Mouse (Mus musculus) small intestine, adult 2 months (tissue): ENCODE data around the gene Map2. TPM values are rescaled to one million over a fixed set of nuclear protein-coding genes. Genes with fewer than 3 reads are reported as not detected.

Experiments
- H3K27ac ChIP-seq: fragments of 200-500 bp; 2 replicates; pipeline ENCODE4 v1.5.1; 2012; ENCODE audit warnings: low read depth, low read length, control low read depth, inconsistent platforms; ENCODE audit not compliant: insufficient read depth
- H3K27me3 ChIP-seq: fragments of 200-500 bp; 2 replicates; pipeline ENCODE4 v1.6.1; 2012; ENCODE audit warnings: mild to moderate bottlenecking, moderate library complexity, low read length, inconsistent platforms; ENCODE audit not compliant: control insufficient read depth, insufficient read depth
- H3K36me3 ChIP-seq: fragments of 200-500 bp; 2 replicates; pipeline ENCODE4 v1.6.1; 2012; ENCODE audit warnings: mild to moderate bottlenecking, low read length, control low read depth, inconsistent platforms; ENCODE audit not compliant: control insufficient read depth, insufficient read depth
- H3K4me1 ChIP-seq: fragments of 200-500 bp; 2 replicates; pipeline ENCODE4 v1.6.1; 2012; ENCODE audit warnings: low read length, inconsistent platforms, mixed read lengths; ENCODE audit not compliant: control insufficient read depth, insufficient read depth, insufficient read length
- H3K4me3 ChIP-seq: fragments of 200-500 bp; 2 replicates; pipeline ENCODE4 v1.5.1; 2012; ENCODE audit warnings: low read depth, mild to moderate bottlenecking, control low read depth, inconsistent platforms, low read length, moderate library complexity
- CTCF ChIP-seq: fragments of 200-500 bp; IDR thresholded peaks from 2 replicates; pipeline ENCODE4 v1.5.1; 2012; ENCODE audit warnings: low read depth, mild to moderate bottlenecking, control low read depth, inconsistent platforms, low read length, moderate library complexity, mixed read lengths; ENCODE audit not compliant: insufficient replicate concordance, insufficient read length; ENCODE audit errors: extremely low read depth
- POLR2A ChIP-seq: fragments of 200-500 bp; IDR thresholded peaks from 2 replicates; pipeline ENCODE4 v1.6.1; 2012; ENCODE audit warnings: low read depth, mild to moderate bottlenecking, control low read depth, inconsistent platforms, low read length, moderate library complexity
- WGBS: fragments of 180-500 bp; shearing (Covaris S2); methylation state at CpG from one replicate; pipeline ENCODE4 v1.1.7; 2018; 5-methylcytosine and 5-hydroxymethylcytosine counted together
- polyA plus RNA-seq: library from polyadenylated mRNA; depleted of rRNA; stranded (reverse); fragments of >200 nt; gene quantifications from 2 replicates; pipeline ENCODE4 v1.2.3, GENCODE M21; 2012

Map2 gene
- polyA plus RNA-seq, 1 experiment = 1.3 TPM

DNA sequence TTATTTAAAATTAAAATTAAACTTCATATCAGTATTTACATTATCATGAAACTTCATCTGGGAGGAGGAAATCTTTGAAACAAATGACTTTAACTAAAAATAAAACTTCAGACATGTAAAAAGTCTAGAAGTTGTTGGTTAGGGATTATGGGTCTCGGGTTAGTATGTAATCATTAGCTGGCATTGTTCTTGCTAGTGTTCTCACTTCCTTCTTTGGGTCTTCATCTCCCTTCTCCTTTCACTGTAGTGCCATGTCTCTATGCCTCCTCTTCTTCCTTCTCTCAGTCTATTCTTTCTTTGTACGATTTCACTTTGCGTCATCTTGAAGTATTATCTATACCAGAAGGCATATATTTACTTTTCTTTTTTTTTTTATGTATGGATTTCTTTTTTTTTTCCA lies 55.3 kb downstream of the Map2 start:
- Histone ChIP-seq H3K4me3 (no peak overlapping the region), H3K36me3 (no peaks in the 10 kb centered on the region), H3K4me1 (no peaks in the 10 kb centered on the region), H3K27me3 (no peaks in the 10 kb centered on the region), H3K27ac (no peak overlapping the region)
- 88% methylated on average over 3 of the region's 3 CpGs for WGBS
- no peak for TF ChIP-seq CTCF
- no peak for TF ChIP-seq POLR2A

DNA sequence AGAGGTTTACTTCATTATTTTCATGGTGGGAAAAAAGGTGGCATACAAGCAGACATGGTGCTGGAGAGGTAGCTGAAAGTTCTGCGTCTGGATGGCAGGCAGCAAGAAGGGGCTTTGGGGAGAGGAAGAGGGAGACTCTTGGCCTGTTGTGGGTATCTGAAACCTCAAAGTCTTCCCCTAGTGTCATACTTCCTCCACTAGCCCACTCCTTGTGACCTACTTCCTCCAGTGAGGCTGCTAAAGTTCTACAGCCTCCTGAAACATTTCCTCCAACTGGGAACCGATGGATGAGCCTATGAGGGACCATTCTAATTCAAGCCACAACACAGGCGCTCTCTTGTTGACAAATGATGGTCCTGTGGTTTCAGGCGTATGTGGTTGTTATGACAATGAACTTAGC lies 56.9 kb downstream of the Map2 start:
- no peaks in the 10 kb centered on the region for H3K4me1 ChIP-seq
- 84% methylated on average over 4 of the region's 4 CpGs for WGBS

GRCm38 (mm10) chr1:66244910-66245309 lies 69.8 kb downstream of the Map2 start:
- 53% methylated on average over 1 of the region's 1 CpGs for WGBS
- no peaks in the 10 kb centered on the region for H3K4me1 ChIP-seq

More for the DNA sequence above, 56.9 kb downstream of the Map2 start:
- no peaks in the 10 kb centered on the region for H3K36me3 ChIP-seq
- H3K4me3 ChIP-seq = no peak overlapping the region
- TF ChIP-seq POLR2A (no peak), CTCF (no peak)
- H3K27ac ChIP-seq = no peak overlapping the region
- no peaks in the 10 kb centered on the region for H3K27me3 ChIP-seq

DNA sequence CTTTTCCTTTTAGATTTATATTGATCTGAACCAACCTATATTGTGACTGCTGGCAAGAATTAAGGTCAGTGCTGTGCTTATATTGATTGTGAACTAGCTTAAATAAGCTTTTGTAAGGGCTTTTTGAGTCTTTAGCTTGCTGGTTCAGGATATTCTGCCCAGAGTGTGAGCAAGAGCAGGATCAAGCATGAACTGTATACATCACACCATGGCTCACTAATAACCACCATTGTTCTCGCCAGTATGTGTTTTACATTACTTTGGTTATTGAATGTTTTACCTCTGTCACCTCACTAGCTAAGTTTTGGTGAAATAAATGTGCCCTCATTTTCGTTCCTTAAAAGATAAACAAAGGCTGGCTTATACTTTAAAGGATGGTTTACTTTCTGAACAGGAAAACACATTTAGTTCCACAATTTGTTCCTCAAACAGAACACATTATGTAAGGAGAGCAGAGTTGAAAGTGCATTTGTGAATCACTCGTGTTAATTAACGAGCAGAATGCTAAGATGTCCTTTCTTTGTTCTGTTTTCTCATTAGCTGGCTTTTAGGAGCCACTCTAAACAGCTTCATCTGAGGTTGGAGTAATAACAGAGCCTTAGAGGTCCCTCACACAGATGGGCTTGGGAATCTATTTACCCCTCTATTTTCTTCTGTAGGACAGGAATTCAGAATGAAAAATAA lies 76.7 kb downstream of the Map2 start:
- Histone ChIP-seq H3K27me3 (no peaks in the 10 kb centered on the region), H3K27ac (no peak overlapping the region), H3K36me3 (no peaks in the 10 kb centered on the region), H3K4me3 (no peak overlapping the region), H3K4me1 (no peaks in the 10 kb centered on the region)
- WGBS = 28% methylated on average over 4 of the region's 4 CpGs
- TF ChIP-seq CTCF (no peak), POLR2A (no peak)

More at GRCm38 (mm10) chr1:66244910-66245309, 69.8 kb downstream of the Map2 start:
- Histone ChIP-seq H3K4me3 (no peak overlapping the region), H3K27ac (no peak overlapping the region), H3K36me3 (no peaks in the 10 kb centered on the region), H3K27me3 (no peaks in the 10 kb centered on the region)
- no peak for TF ChIP-seq CTCF
- TF ChIP-seq POLR2A = no peak

- TF ChIP-seq POLR2A = no peak
- TF ChIP-seq CTCF = no peak
- 56% methylated on average over 8 of the region's 8 CpGs for WGBS
- H3K27me3 ChIP-seq = no peaks in the 10 kb centered on the region
- no peak overlapping the region for H3K27ac ChIP-seq
- H3K4me1 ChIP-seq = no peaks in the 10 kb centered on the region
- no peak overlapping the region for H3K4me3 ChIP-seq
- H3K36me3 ChIP-seq = no peaks in the 10 kb centered on the region
These were observed 77.3 kb downstream of the Map2 start for GRCm38 (mm10) chr1:66252333-66252724.

DNA sequence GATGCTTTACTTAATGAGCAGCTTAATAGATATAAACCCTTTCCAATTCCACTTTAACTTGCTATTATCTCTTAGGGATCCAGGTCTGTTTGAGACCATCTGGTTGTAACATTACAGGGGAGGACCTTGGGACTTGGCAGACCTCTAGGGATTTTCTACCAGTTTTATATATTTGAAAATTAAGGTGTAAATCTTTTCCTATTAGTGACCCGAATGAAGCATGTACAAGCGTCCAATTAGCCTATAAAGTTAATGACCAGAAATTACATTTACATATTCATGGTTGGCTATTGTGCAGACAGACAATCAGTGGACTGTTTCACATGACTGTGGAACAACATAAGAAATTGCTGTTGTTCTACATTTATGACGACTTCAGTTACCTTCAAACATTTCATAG lies 88.1 kb downstream of the Map2 start:
- H3K4me3 ChIP-seq = no peak overlapping the region
- H3K27ac ChIP-seq = no peak overlapping the region
- H3K4me1 ChIP-seq = no peaks in the 10 kb centered on the region
- no peaks in the 10 kb centered on the region for H3K36me3 ChIP-seq
- WGBS = 82% methylated on average over 3 of the region's 3 CpGs
- TF ChIP-seq POLR2A (no peak), CTCF (no peak)
- H3K27me3 ChIP-seq = no peaks in the 10 kb centered on the region

DNA sequence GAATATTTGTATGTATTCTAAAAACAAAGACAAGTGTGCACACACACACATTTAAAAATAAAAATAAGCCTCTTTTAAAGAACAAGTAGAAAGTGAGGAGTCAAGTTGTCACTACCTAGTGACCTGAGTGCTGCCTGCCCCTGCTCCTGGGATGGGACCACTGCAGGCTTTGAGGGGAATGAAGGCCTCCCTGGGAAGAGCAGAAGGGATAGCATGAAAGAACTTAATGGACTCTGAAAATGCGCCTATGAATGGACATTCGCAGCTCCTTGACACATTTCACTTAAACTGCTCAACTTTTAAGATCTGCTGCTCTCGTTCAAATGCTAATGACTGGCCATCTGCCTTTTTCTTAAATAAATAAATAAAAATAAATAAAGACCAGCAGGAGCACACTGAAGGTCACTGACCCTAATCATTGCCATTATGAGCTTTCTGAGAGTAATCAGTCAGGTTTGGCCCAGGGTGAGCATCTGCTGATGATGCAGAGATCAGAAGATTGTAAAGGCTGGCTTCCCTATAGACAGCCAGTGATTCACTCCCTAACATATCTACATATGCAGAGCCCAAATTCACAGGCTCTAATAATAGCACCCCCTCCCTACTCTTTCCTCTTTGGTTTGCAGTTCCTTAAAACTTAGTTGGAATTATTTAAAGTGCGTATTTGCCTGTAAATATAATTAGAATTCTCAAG lies 91.3 kb downstream of the Map2 start:
- no peak overlapping the region for H3K27ac ChIP-seq
- no peaks in the 10 kb centered on the region for H3K36me3 ChIP-seq
- no peak overlapping the region for H3K4me3 ChIP-seq
- H3K27me3 ChIP-seq = no peaks in the 10 kb centered on the region
- no peak for TF ChIP-seq POLR2A
- no peak for TF ChIP-seq CTCF
- WGBS = 69% methylated on average over 4 of the region's 4 CpGs
- H3K4me1 ChIP-seq = no peaks in the 10 kb centered on the region

DNA sequence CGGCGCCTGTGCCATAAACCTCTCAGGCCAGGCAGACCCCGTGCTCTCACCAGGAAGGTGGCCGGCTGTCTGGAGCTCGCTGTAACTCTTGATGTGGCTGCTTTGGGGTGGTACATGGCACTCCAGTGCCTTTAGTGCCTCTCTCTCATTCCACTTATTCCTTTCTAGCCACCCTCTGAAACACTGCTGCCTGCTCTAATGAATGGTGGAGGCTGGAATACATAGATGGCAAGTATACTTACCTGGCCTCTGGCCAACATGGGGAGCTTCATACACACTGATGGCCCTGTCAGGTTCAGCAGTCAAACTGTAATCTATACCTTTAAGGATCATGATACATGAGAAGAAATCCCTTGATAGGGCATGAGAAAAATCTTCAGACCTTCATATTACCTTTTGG lies 102.6 kb downstream of the Map2 start:
- WGBS = 79% methylated on average over 5 of the region's 5 CpGs
- H3K27ac ChIP-seq = no peak overlapping the region
- no peaks in the 10 kb centered on the region for H3K4me1 ChIP-seq

More for the DNA sequence above, 102.6 kb downstream of the Map2 start:
- TF ChIP-seq CTCF (no peak), POLR2A (no peak)
- no peaks in the 10 kb centered on the region for H3K27me3 ChIP-seq
- no peaks in the 10 kb centered on the region for H3K36me3 ChIP-seq
- H3K4me3 ChIP-seq = no peak overlapping the region
